Mouse (Mus musculus): Measurements from ENCODE around the gene Aoah.

GRCm38 (mm10) chr13:20937452-20937851 lies 143.5 kb downstream of the Aoah start:
- no peak for TF ChIP-seq POLR2A (IDR thresholded peaks at IDR 0.05; ENCODE audit: borderline replicate concordance, extremely low read depth, insufficient read depth, insufficient read length, poor library complexity, severe bottlenecking)
- TF ChIP-seq CTCF (IDR thresholded peaks at IDR 0.05; ENCODE audit: borderline replicate concordance, extremely low read depth, insufficient read depth, insufficient read length): peak; percentile 79
